Mouse (Mus musculus) thymus, postnatal 25 days (tissue): ENCODE measurements around the gene Akap6.

Experiments
- DNase-seq: peaks from one replicate; pipeline ENCODE4 v3.0.0; 2022

Akap6 gene

GRCm38 (mm10) chr12:52699146-52699545, at the start of gene Akap6:
Akap6 (plus strand) TSS chr12:52699383.
- no peak for DNase-seq

- DNase-seq, result no peak
These were observed 36.0 kb upstream of the Akap6 start for GRCm38 (mm10) chr12:52662907-52663790.

GRCm38 (mm10) chr12:52664944-52665343, 34.2 kb upstream of the Akap6 start:
- no peak for DNase-seq

- no peak for DNase-seq
These were observed 27.7 kb upstream of the Akap6 start for GRCm38 (mm10) chr12:52671436-52671835.

GRCm38 (mm10) chr12:52671943-52672342, 27.2 kb upstream of the Akap6 start:
- no peak for DNase-seq

- no peak for DNase-seq
These were observed 25.7 kb upstream of the Akap6 start for GRCm38 (mm10) chr12:52673361-52673960.

- DNase-seq, result no peak
These were observed 24.2 kb upstream of the Akap6 start for GRCm38 (mm10) chr12:52675010-52675409.

GRCm38 (mm10) chr12:52687355-52687754, 11.8 kb upstream of the Akap6 start:
- DNase-seq, result no peak

GRCm38 (mm10) chr12:52688712-52689111, 10.5 kb upstream of the Akap6 start:
- DNase-seq, result no peak

GRCm38 (mm10) chr12:52691552-52691951, 7.6 kb upstream of the Akap6 start:
- no peak for DNase-seq

- DNase-seq, result peak; percentile 11
These were observed 6.8 kb upstream of the Akap6 start for GRCm38 (mm10) chr12:52692290-52692974.

- DNase-seq, result no peak
These were observed 1.6 kb upstream of the Akap6 start for GRCm38 (mm10) chr12:52697407-52698109.

- DNase-seq, result no peak
These were observed 780 bp upstream of the Akap6 start for GRCm38 (mm10) chr12:52698276-52698930.

- DNase-seq, result no peak
These were observed 946 bp downstream of the Akap6 start for GRCm38 (mm10) chr12:52699961-52700696.

- no peak for DNase-seq
These were observed 1.6 kb downstream of the Akap6 start for GRCm38 (mm10) chr12:52700697-52701191.

- peak; percentile 53 for DNase-seq
These were observed 2.0 kb downstream of the Akap6 start for GRCm38 (mm10) chr12:52701201-52701641.

- no peak for DNase-seq
These were observed 3.3 kb downstream of the Akap6 start for GRCm38 (mm10) chr12:52702368-52702967.

- no peak for DNase-seq
These were observed 4.9 kb downstream of the Akap6 start for GRCm38 (mm10) chr12:52704081-52704480.

- no peak for DNase-seq
These were observed 5.6 kb downstream of the Akap6 start for GRCm38 (mm10) chr12:52704810-52705209.

GRCm38 (mm10) chr12:52711382-52711781, 12.2 kb downstream of the Akap6 start:
- no peak for DNase-seq
